Mouse (Mus musculus) neural tube, embryonic 13.5 days (tissue): ENCODE measurements at regions not wholly inside any gene's neighbourhood (a gene's known extent, or its start where the extent isn't known, plus 50 kb on each side); places are given as distances from the start of the nearest gene placed in this dataset.

Experiments used
- ATAC-seq: fragments of 200-750 bp; cut with Nextera tagmentation; 2 replicates; pipeline ENCODE4 v1.8.0; 2017; ENCODE audit warnings: low read depth, mild to moderate bottlenecking, moderate TSS enrichment, moderate library complexity
- H3K27ac ChIP-seq: fragments of 300-500 bp; sonication (generic); replicated peaks from 2 replicates; pipeline ENCODE4 v1.5.1; 2015; ENCODE audit warnings: moderate library complexity, mild to moderate bottlenecking, inconsistent platforms
- H3K27me3 ChIP-seq: fragments of 300-500 bp; sonication (generic); 2 replicates; pipeline ENCODE4 v1.6.1; 2015; ENCODE audit warnings: mild to moderate bottlenecking, inconsistent platforms
- H3K36me3 ChIP-seq: fragments of 300-500 bp; sonication (generic); 2 replicates; pipeline ENCODE4 v1.6.1; 2015; ENCODE audit warnings: mild to moderate bottlenecking, inconsistent platforms
- H3K4me1 ChIP-seq: fragments of 300-500 bp; sonication (generic); replicated peaks from 2 replicates; pipeline ENCODE4 v1.6.1; 2015; ENCODE audit warnings: inconsistent platforms
- H3K4me2 ChIP-seq: fragments of 300-500 bp; sonication (generic); 2 replicates; pipeline ENCODE4 v1.6.1; 2015; ENCODE audit warnings: inconsistent platforms, mild to moderate bottlenecking, moderate library complexity
- H3K4me3 ChIP-seq: fragments of 300-500 bp; sonication (generic); 2 replicates; pipeline ENCODE4 v1.5.1; 2015; ENCODE audit warnings: mild to moderate bottlenecking, inconsistent platforms
- H3K9ac ChIP-seq: fragments of 300-500 bp; sonication (generic); 2 replicates; pipeline ENCODE4 v1.6.1; 2015; ENCODE audit warnings: moderate library complexity, mild to moderate bottlenecking, inconsistent platforms
- H3K9me3 ChIP-seq: fragments of 300-500 bp; sonication (generic); 2 replicates; pipeline ENCODE4 v1.6.1; 2016; ENCODE audit warnings: inconsistent platforms
- WGBS: fragments of 180-500 bp; shearing (Covaris S2); methylation state at CpG from one replicate; pipeline ENCODE4 v1.1.7; 2015; 5-methylcytosine and 5-hydroxymethylcytosine counted together

DNA sequence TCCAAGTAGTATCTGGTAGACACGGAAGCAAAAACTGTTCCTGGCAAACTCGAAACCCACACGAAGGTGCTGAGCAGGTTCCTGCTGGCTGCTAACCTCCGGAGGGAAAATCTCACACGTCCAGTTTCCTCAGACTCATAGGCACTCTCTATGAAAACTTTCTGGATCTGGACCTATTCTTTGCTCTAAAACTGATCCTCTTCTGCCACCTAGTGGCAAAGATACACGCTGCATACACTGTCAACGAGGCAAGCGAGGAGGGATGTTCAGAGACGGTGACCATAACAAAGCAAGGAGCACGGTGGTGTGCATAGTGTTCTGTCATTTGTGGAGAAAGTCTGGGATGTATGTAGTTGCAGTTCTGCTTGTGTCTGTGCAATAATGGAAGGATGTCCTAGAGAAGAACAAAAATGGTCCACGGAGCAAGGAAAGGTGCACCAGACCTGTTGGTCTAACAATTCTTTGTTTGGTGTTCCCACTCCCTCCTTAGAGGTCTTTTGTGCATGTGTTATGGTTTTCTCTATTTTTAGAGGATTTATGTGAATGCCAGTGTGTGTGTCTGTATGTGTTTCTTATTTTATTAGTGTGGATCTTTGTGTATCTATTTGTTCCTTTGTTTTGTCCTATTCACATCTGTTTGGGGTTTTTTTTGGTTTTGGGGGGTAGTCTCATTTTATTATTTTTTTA is 57.0 kb upstream of the Siglech start:
- peak; percentile 93 for ATAC-seq
- 10% methylated on average over 11 of the region's 11 CpGs for WGBS
- no peaks in the 10 kb centered on the region for H3K4me1 ChIP-seq
- no peaks in the 10 kb centered on the region for H3K27me3 ChIP-seq
- no peak overlapping the region for H3K4me3 ChIP-seq
- no peak overlapping the region for H3K9ac ChIP-seq
- H3K4me2 ChIP-seq: peak overlapping the region; percentile 33; the same call in 1 of the 2 replicates
- no peaks in the 10 kb centered on the region for H3K36me3 ChIP-seq
- no peaks in the 10 kb centered on the region for H3K9me3 ChIP-seq
- H3K27ac ChIP-seq: no peak overlapping the region
